Mouse (Mus musculus) cerebellum, adult 2 months (tissue): ENCODE measurements around the gene Eci2.

Source experiments
- CTCF ChIP-seq: fragments of 200-500 bp; IDR thresholded peaks from 2 replicates; pipeline ENCODE4 v1.5.1; 2011; ENCODE audit warnings: low read depth, mild to moderate bottlenecking, control low read depth, low read length, moderate library complexity, borderline replicate concordance; ENCODE audit not compliant: insufficient read depth
- POLR2A ChIP-seq: fragments of 200-500 bp; IDR thresholded peaks from 2 replicates; pipeline ENCODE4 v1.6.1; 2011; ENCODE audit warnings: low read length, control low read depth, borderline replicate concordance; ENCODE audit not compliant: insufficient read depth

- no peak for TF ChIP-seq CTCF
- no peak for TF ChIP-seq POLR2A
Observed at GRCm38 (mm10) chr13:34977410-34977809, 49.5 kb downstream of the Eci2 start.
